Mouse (Mus musculus): Measurements from ENCODE around the gene Hsdl2. TPM values are rescaled to one million over a fixed set of nuclear protein-coding genes. Genes with fewer than 3 reads are reported as not detected.

Hsdl2 gene
- polyA plus RNA-seq, 1 experiment from 2014 or later, result 18.8 TPM

- ATAC-seq, result no peak
- no peak overlapping the region for H3K4me2 ChIP-seq
- H3K27me3 ChIP-seq (replicated peaks), result no peaks in the 10 kb centered on the region
- no peak overlapping the region for H3K4me3 ChIP-seq
- 73% methylated on average over 2 of the region's 2 CpGs for WGBS (ENCODE audit: insufficient replicate concordance)
- no peak overlapping the region for H3K9ac ChIP-seq
- H3K4me1 ChIP-seq, result peaks cover 6% of the 10 kb centered on the region; the same call in 1 of the 2 replicates
- 0 out of 2 replicates have a peak, but pooled peaks cover 3% of the 10 kb centered on the region for H3K36me3 ChIP-seq
- no peaks in the 10 kb centered on the region for H3K9me3 ChIP-seq (replicated peaks)
- no peak overlapping the region for H3K27ac ChIP-seq
Observed at GRCm38 (mm10) chr4:59596556-59596955, 15.2 kb downstream of the Hsdl2 start.

- Histone ChIP-seq H3K27me3 (replicated peaks) (no peaks in the 10 kb centered on the region), H3K4me1 (peaks cover 21% of the 10 kb centered on the region), H3K36me3 (0 out of 2 replicates have a peak, but pooled peaks cover 3% of the 10 kb centered on the region), H3K27ac (no peak overlapping the region), H3K9ac (no peak overlapping the region), H3K4me2 (no peak overlapping the region), H3K9me3 (replicated peaks) (no peaks in the 10 kb centered on the region), H3K4me3 (no peak overlapping the region)
- no peak for ATAC-seq
- 79% methylated on average over 4 of the region's 4 CpGs for WGBS (ENCODE audit: insufficient replicate concordance)
Observed at GRCm38 (mm10) chr4:59602704-59603103, 21.3 kb downstream of the Hsdl2 start.

DNA sequence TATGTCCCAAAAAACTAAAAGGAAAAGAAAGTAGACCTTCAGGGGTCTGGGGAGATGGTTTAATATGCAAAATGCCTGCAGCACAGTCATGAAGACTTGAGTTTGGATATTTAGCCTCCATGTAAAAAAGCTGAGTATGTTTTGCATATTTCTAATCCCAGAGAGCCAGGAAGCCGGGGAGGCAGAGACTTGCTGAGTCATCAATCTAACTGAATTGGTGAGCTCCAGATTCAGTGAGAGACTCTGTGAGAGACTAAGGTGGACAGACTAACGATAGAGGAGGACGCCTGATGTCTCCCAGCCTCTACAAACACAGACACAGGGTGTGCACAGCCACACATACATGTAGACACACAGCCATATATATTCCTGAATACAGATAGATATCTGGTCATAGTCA, 23.5 kb downstream of the Hsdl2 start:
- Histone ChIP-seq H3K4me2 (no peak overlapping the region), H3K4me1 (peaks cover 17% of the 10 kb centered on the region), H3K36me3 (no peaks in the 10 kb centered on the region), H3K9me3 (replicated peaks) (no peaks in the 10 kb centered on the region), H3K4me3 (no peak overlapping the region), H3K27ac (no peak overlapping the region), H3K9ac (no peak overlapping the region), H3K27me3 (replicated peaks) (no peaks in the 10 kb centered on the region)
- 42% methylated on average over 3 of the region's 3 CpGs for WGBS (ENCODE audit: insufficient replicate concordance)
- ATAC-seq, result no peak

DNA sequence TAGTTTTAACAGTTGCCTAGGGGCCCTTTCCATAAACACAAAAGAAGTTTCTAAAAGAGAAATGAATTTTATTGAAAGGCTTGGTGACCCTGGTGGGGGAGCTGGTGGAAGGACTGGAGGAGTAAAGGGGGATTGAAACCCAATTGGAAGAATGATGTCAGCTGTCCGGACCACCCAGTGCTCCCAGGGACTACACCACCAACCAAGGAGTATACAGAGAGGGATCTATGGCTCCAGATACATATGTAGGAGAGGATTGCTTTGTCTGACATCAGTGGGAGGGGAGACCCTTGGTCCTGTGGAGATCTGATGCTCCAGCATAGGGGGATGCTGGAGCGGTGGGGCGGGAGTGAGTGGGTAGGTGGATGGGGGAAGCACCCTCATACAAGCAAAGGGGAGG, 24.1 kb downstream of the Hsdl2 start:
- Histone ChIP-seq H3K9ac (no peak overlapping the region), H3K9me3 (replicated peaks) (no peaks in the 10 kb centered on the region), H3K4me1 (peaks cover 14% of the 10 kb centered on the region), H3K27ac (no peak overlapping the region), H3K36me3 (peaks cover 2% of the 10 kb centered on the region), H3K27me3 (replicated peaks) (no peaks in the 10 kb centered on the region), H3K4me3 (no peak overlapping the region), H3K4me2 (no peak overlapping the region)
- ATAC-seq, result no peak
- 94% methylated on average over 3 of the region's 3 CpGs for WGBS (ENCODE audit: insufficient replicate concordance)

DNA sequence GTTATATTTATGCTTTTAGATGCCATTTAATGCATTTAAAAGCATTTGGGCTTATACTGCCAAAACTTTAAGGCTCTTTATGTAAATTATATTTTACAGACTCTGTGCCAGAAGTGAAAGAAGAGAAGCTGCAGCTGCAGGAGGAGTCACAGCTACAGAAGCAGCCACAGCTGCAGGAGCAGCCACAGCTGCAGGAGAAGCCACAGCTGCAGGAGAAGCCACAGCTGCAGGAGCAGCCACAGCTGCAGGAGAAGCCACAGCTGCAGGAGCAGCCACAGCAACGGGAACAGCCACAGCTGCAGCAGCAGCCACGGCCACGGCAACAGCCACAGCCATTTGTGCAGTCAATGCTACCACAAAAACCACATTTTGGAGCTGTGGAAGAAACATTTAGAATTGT, 29.0 kb downstream of the Hsdl2 start:
- no peaks in the 10 kb centered on the region for H3K9me3 ChIP-seq (replicated peaks)
- H3K27me3 ChIP-seq (replicated peaks), result no peaks in the 10 kb centered on the region
- no peak overlapping the region for H3K9ac ChIP-seq
- ATAC-seq, result no peak
- H3K4me2 ChIP-seq, result no peak overlapping the region
- peaks cover 4% of the 10 kb centered on the region for H3K36me3 ChIP-seq
- H3K4me1 ChIP-seq, result peaks cover 6% of the 10 kb centered on the region
- no peak overlapping the region for H3K27ac ChIP-seq
- H3K4me3 ChIP-seq, result no peak overlapping the region
- WGBS (ENCODE audit: insufficient replicate concordance), result 47% methylated on average over 3 of the region's 3 CpGs

DNA sequence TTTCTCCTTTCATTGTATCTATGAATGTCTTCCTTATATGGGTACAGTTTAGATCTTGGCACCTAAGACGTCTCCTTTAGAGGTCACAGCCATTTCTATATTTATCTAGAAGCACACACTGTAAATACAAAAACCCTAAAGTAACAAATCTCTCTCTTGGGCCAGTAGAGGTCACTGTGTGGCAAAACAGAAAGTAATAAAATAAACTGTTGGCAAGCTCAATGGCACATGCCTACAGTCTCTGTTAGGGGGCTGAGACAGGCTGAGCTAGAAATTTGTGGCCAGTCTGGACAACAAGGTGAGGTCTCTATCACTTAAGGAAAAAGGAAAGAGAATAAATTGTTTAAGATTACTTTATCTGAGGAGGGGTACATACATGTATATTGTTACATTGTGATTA, 33.6 kb downstream of the Hsdl2 start:
- no peak overlapping the region for H3K4me2 ChIP-seq
- H3K9ac ChIP-seq, result no peak overlapping the region
- H3K9me3 ChIP-seq (replicated peaks), result no peaks in the 10 kb centered on the region
- H3K4me1 ChIP-seq, result peaks cover 3% of the 10 kb centered on the region; the same call in 1 of the 2 replicates
- no peaks in the 10 kb centered on the region for H3K27me3 ChIP-seq (replicated peaks)
- H3K36me3 ChIP-seq, result peaks cover 4% of the 10 kb centered on the region
- no peak for ATAC-seq
- H3K27ac ChIP-seq, result no peak overlapping the region
- H3K4me3 ChIP-seq, result no peak overlapping the region
- 5% methylated on average over 1 of the region's 1 CpGs for WGBS (ENCODE audit: insufficient replicate concordance)

DNA sequence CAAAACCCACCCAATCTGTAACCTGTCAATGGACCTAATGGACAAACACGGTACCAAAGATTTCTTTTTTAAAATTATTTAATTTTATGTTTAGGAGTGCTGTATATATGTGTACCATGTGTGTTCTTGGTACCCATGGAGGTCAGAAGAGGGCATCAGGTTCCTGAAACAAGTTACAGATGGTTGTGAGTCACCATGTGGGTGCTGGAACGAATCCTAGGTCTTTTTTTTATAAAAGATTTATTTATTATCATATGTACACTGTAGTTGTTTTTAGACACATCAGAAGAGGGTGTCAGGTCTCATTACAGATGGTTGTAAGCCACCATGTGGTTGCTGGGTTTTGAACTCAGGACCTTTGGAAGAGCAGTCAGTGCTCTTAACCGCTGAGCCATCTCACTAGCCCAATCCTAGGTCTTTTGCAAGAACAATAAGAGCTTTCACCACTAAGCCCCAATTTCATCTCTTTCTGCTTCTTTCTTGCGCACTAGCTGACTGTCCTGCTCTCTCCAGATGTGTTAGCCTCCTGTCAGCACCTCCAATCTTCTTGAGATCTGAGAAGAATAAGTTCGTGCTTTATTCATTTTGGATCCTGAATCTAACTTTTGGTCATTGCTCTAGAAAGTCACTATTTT, 38.4 kb downstream of the Hsdl2 start:
- no peak overlapping the region for H3K4me2 ChIP-seq
- ATAC-seq, result no peak
- WGBS (ENCODE audit: insufficient replicate concordance), result 76% methylated on average over 5 of the region's 5 CpGs
- no peak overlapping the region for H3K9ac ChIP-seq
- no peaks in the 10 kb centered on the region for H3K9me3 ChIP-seq (replicated peaks)
- H3K4me3 ChIP-seq, result no peak overlapping the region
- H3K27me3 ChIP-seq (replicated peaks), result no peaks in the 10 kb centered on the region
- H3K27ac ChIP-seq, result no peak overlapping the region
- peaks cover 5% of the 10 kb centered on the region for H3K4me1 ChIP-seq
- no peaks in the 10 kb centered on the region for H3K36me3 ChIP-seq

DNA sequence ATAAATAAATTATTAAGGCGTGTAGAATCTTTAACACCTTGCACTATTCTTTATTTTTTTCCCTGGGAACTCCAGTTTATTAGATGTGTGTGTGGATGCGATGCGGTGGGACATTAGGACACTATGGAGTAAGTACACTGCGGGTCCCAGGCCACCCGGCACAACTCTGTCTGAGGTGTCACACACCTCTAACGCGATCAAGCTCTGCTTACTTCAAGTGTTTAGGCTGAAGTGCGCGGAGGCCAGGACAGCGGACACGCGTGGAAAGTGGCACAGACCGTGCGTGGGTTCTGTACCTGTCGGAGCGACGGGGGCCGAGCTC, 44.3 kb downstream of the Hsdl2 start:
- 1% methylated on average over 18 of the region's 18 CpGs for WGBS (ENCODE audit: insufficient replicate concordance)
- H3K4me1 ChIP-seq, result peaks cover 39% of the 10 kb centered on the region
- no peaks in the 10 kb centered on the region for H3K36me3 ChIP-seq
- H3K27ac ChIP-seq, result peak overlapping the region; percentile 87
- H3K9me3 ChIP-seq (replicated peaks), result no peaks in the 10 kb centered on the region
- ATAC-seq, result peak; percentile 71
- peak overlapping the region; percentile 87 for H3K4me2 ChIP-seq
- H3K27me3 ChIP-seq (replicated peaks), result no peaks in the 10 kb centered on the region
- H3K4me3 ChIP-seq, result peak overlapping the region; percentile 95
- H3K9ac ChIP-seq, result peak overlapping the region; percentile 92

GRCm38 (mm10) chr4:59625998-59626910, 44.9 kb downstream of the Hsdl2 start, which contains the start of gene E130308A19Rik:
Gene E130308A19Rik, plus strand, starts transcription at chr4:59626211.
- Histone ChIP-seq H3K9ac (peak within 1 kb of the TSS; percentile 92), H3K9me3 (replicated peaks) (no peaks in the 10 kb centered on the region), H3K27ac (peak within 1 kb of the TSS; percentile 87), H3K27me3 (replicated peaks) (no peaks in the 10 kb centered on the region), H3K36me3 (no peaks in the 10 kb centered on the region), H3K4me3 (peak within 1 kb of the TSS; percentile 95), H3K4me1 (peaks cover 45% of the 10 kb centered on the region), H3K4me2 (peak within 1 kb of the TSS; percentile 87)
- WGBS (ENCODE audit: insufficient replicate concordance), result under 1% methylated on average over 95 of the region's 120 CpGs
- peak; percentile 92 for ATAC-seq

DNA sequence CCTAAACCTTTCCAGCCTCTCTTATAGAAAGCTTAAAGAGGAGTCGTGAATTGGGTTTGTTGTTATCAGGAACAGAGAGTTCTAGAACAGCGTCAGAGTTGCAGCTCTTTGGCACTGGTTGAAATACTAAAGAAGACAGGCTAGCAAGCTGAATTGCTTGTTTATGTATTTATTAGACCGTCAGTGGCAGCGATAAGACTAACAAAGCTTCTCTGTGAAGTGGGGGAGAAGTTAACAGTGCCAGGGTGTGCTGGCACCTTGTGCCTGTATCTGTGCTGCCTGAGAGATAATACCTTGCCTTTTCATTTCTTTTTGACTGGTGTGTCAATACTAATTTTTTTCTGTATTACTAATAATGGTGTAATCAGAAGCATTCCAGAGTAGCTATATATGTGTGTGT, 46.9 kb downstream of the Hsdl2 start:
- Histone ChIP-seq H3K4me2 (peak overlapping the region; percentile 27; the same call in 1 of the 2 replicates), H3K27ac (no peak overlapping the region), H3K4me1 (peaks cover 60% of the 10 kb centered on the region), H3K9ac (no peak overlapping the region), H3K9me3 (replicated peaks) (no peaks in the 10 kb centered on the region), H3K4me3 (no peak overlapping the region; the same call in 1 of the 2 replicates), H3K27me3 (replicated peaks) (no peaks in the 10 kb centered on the region), H3K36me3 (no peaks in the 10 kb centered on the region)
- ATAC-seq, result no peak
- WGBS (ENCODE audit: insufficient replicate concordance), result 50% methylated on average over 4 of the region's 4 CpGs

GRCm38 (mm10) chr4:59629076-59629874, 47.9 kb downstream of the Hsdl2 start:
- Histone ChIP-seq H3K27me3 (replicated peaks) (no peaks in the 10 kb centered on the region), H3K36me3 (no peaks in the 10 kb centered on the region), H3K9me3 (replicated peaks) (no peaks in the 10 kb centered on the region), H3K9ac (no peak overlapping the region), H3K4me2 (no peak overlapping the region), H3K4me3 (no peak overlapping the region), H3K27ac (no peak overlapping the region), H3K4me1 (peaks cover 66% of the 10 kb centered on the region)
- 50% methylated on average over 7 of the region's 7 CpGs for WGBS (ENCODE audit: insufficient replicate concordance)
- ATAC-seq, result no peak
